Mouse (Mus musculus): ENCODE measurements at regions not wholly inside any gene's neighbourhood (a gene's known extent, or its start where the extent isn't known, plus 50 kb on each side); places are given as distances from the start of the nearest gene placed in this dataset.

GRCm38 (mm10) chr3:40453552-40453951 is 77.5 kb upstream of the Intu start:
- Histone ChIP-seq H3K4me1 (peaks cover 11% of the 10 kb centered on the region; the same call in 1 of the 2 replicates), H3K27ac (peak overlapping the region; percentile 49; the same call in 1 of the 2 replicates), H3K36me3 (no peaks in the 10 kb centered on the region), H3K9me3 (no peaks in the 10 kb centered on the region), H3K4me3 (no peak overlapping the region), H3K27me3 (ENCODE audit: insufficient read depth, poor library complexity, severe bottlenecking) (no peaks in the 10 kb centered on the region)
- no peak for DNase-seq (ENCODE audit: low spot score)
- 28% methylated on average over 4 of the region's 4 CpGs for WGBS

GRCm38 (mm10) chr3:40456070-40456469 is 75.0 kb upstream of the Intu start:
- H3K9me3 ChIP-seq: no peaks in the 10 kb centered on the region
- H3K36me3 ChIP-seq: no peaks in the 10 kb centered on the region
- WGBS: 70% methylated on average over 2 of the region's 2 CpGs
- no peak for DNase-seq (ENCODE audit: low spot score)
- H3K27ac ChIP-seq: no peak overlapping the region
- H3K4me3 ChIP-seq: no peak overlapping the region
- peaks cover 11% of the 10 kb centered on the region; the same call in 1 of the 2 replicates for H3K4me1 ChIP-seq
- no peaks in the 10 kb centered on the region for H3K27me3 ChIP-seq (ENCODE audit: insufficient read depth, poor library complexity, severe bottlenecking)

- H3K9me3 ChIP-seq: no peaks in the 10 kb centered on the region
- H3K27me3 ChIP-seq (ENCODE audit: insufficient read depth, poor library complexity, severe bottlenecking): no peaks in the 10 kb centered on the region
- WGBS: 81% methylated on average over 5 of the region's 5 CpGs
- H3K27ac ChIP-seq: no peak overlapping the region
- H3K4me1 ChIP-seq: peaks cover 7% of the 10 kb centered on the region; the same call in 1 of the 2 replicates
- no peak for DNase-seq (ENCODE audit: low spot score)
- no peak overlapping the region for H3K4me3 ChIP-seq
- no peaks in the 10 kb centered on the region for H3K36me3 ChIP-seq
Observed at GRCm38 (mm10) chr3:40458490-40458889, 72.6 kb upstream of the Intu start.

- DNase-seq (ENCODE audit: low spot score): peak; percentile 69
- H3K27me3 ChIP-seq (ENCODE audit: insufficient read depth, poor library complexity, severe bottlenecking): no peaks in the 10 kb centered on the region
- no peak overlapping the region for H3K27ac ChIP-seq
- no peaks in the 10 kb centered on the region for H3K36me3 ChIP-seq
- WGBS: 70% methylated on average over 5 of the region's 5 CpGs
- H3K4me3 ChIP-seq: no peak overlapping the region
- H3K4me1 ChIP-seq: no peaks in the 10 kb centered on the region
- no peaks in the 10 kb centered on the region for H3K9me3 ChIP-seq
Observed at GRCm38 (mm10) chr3:40463446-40463845, 67.6 kb upstream of the Intu start.

- no peaks in the 10 kb centered on the region for H3K9me3 ChIP-seq
- WGBS: 72% methylated on average over 6 of the region's 6 CpGs
- DNase-seq (ENCODE audit: low spot score): peak; percentile 45
- H3K27ac ChIP-seq: no peak overlapping the region
- H3K4me3 ChIP-seq: no peak overlapping the region
- H3K4me1 ChIP-seq: no peaks in the 10 kb centered on the region
- no peaks in the 10 kb centered on the region for H3K27me3 ChIP-seq (ENCODE audit: insufficient read depth, poor library complexity, severe bottlenecking)
- no peaks in the 10 kb centered on the region for H3K36me3 ChIP-seq
Observed at GRCm38 (mm10) chr3:40470101-40470500, 61.0 kb upstream of the Intu start.

- Histone ChIP-seq H3K4me3 (no peak overlapping the region), H3K27me3 (ENCODE audit: insufficient read depth, poor library complexity, severe bottlenecking) (no peaks in the 10 kb centered on the region), H3K4me1 (no peaks in the 10 kb centered on the region), H3K36me3 (no peaks in the 10 kb centered on the region), H3K9me3 (no peaks in the 10 kb centered on the region), H3K27ac (no peak overlapping the region)
- no peak for DNase-seq (ENCODE audit: low spot score)
- WGBS: 89% methylated on average over 6 of the region's 6 CpGs
Observed at GRCm38 (mm10) chr3:40472766-40473165, 58.3 kb upstream of the Intu start.

GRCm38 (mm10) chr3:40480258-40480951 is 50.7 kb upstream of the Intu start:
- H3K27ac ChIP-seq: no peak overlapping the region
- H3K27me3 ChIP-seq (ENCODE audit: insufficient read depth, poor library complexity, severe bottlenecking): no peaks in the 10 kb centered on the region
- no peaks in the 10 kb centered on the region for H3K9me3 ChIP-seq
- peak; percentile 65 for DNase-seq (ENCODE audit: low spot score)
- H3K4me1 ChIP-seq: peaks cover 9% of the 10 kb centered on the region; the same call in 1 of the 2 replicates
- WGBS: 56% methylated on average over 15 of the region's 15 CpGs
- H3K36me3 ChIP-seq: no peaks in the 10 kb centered on the region
- no peak overlapping the region for H3K4me3 ChIP-seq

Measured in heart, embryonic 10.5 days (tissue).